Mouse (Mus musculus) midbrain, embryonic 15.5 days (tissue): ENCODE measurements around the gene Htra1. TPM values are rescaled to one million over a fixed set of nuclear protein-coding genes. Genes with fewer than 3 reads are reported as not detected.
A peak's percentile ranks its signal among the peaks of the same experiment; 100 is the strongest.

Source experiments
- ATAC-seq: fragments of 200-750 bp; cut with Nextera tagmentation; replicated peaks from 2 replicates; pipeline ENCODE4 v1.8.0; 2017; ENCODE audit warnings: moderate TSS enrichment
- H3K27ac ChIP-seq: fragments of 300-500 bp; sonication (generic); 2 replicates; pipeline ENCODE4 v1.5.1; 2015; ENCODE audit warnings: mild to moderate bottlenecking, inconsistent platforms
- H3K27me3 ChIP-seq: fragments of 300-500 bp; sonication (generic); replicated peaks from 2 replicates; pipeline ENCODE4 v1.6.1; 2015; ENCODE audit warnings: inconsistent platforms
- H3K36me3 ChIP-seq: fragments of 300-500 bp; sonication (generic); replicated peaks from 2 replicates; pipeline ENCODE4 v1.6.1; 2015; ENCODE audit warnings: inconsistent platforms
- H3K4me1 ChIP-seq: fragments of 300-500 bp; sonication (generic); 2 replicates; pipeline ENCODE4 v1.6.1; 2015; ENCODE audit warnings: inconsistent platforms
- H3K4me2 ChIP-seq: fragments of 300-500 bp; sonication (generic); 2 replicates; pipeline ENCODE4 v1.6.1; 2015; ENCODE audit warnings: inconsistent platforms, mild to moderate bottlenecking, moderate library complexity
- H3K4me3 ChIP-seq: fragments of 300-500 bp; sonication (generic); 2 replicates; pipeline ENCODE4 v1.5.1; 2015; ENCODE audit warnings: mild to moderate bottlenecking, inconsistent platforms
- H3K9ac ChIP-seq: fragments of 300-500 bp; sonication (generic); 2 replicates; pipeline ENCODE4 v1.6.1; 2015; ENCODE audit warnings: mild to moderate bottlenecking, inconsistent platforms
- H3K9me3 ChIP-seq: fragments of 300-500 bp; sonication (generic); 2 replicates; pipeline ENCODE4 v1.6.1; 2016; ENCODE audit warnings: inconsistent platforms
- WGBS: fragments of 180-500 bp; shearing (Covaris S2); methylation state at CpG from one replicate; pipeline ENCODE4 v1.1.7; 2015; ENCODE audit warnings: mixed read lengths; 5-methylcytosine and 5-hydroxymethylcytosine counted together
- polyA plus RNA-seq: library from polyadenylated mRNA; unstranded; fragments of >200 nt; fragmentation: Nextera tagmentation; extraction: Ambion mirVana; gene quantifications from 2 replicates; pipeline ENCODE4 v1.2.1, GENCODE M21; 2015

Gene Htra1
- polyA plus RNA-seq, 1 experiment from 2014 or later, result 15.4 TPM

- no peaks in the 10 kb centered on the region for H3K36me3 ChIP-seq
- no peaks in the 10 kb centered on the region for H3K4me1 ChIP-seq
- WGBS, result 88% methylated on average over 10 of the region's 10 CpGs
- no peak overlapping the region for H3K4me3 ChIP-seq
- no peak overlapping the region for H3K9ac ChIP-seq
- H3K27ac ChIP-seq, result no peak overlapping the region
- H3K9me3 ChIP-seq, result no peaks in the 10 kb centered on the region
- H3K27me3 ChIP-seq, result no peaks in the 10 kb centered on the region
- H3K4me2 ChIP-seq, result no peak overlapping the region
- ATAC-seq, result no peak
Observed at GRCm38 (mm10) chr7:130953376-130953775, 17.5 kb downstream of the Htra1 start.

GRCm38 (mm10) chr7:130954177-130954601 lies 18.3 kb downstream of the Htra1 start:
- Histone ChIP-seq H3K4me1 (no peaks in the 10 kb centered on the region), H3K4me3 (no peak overlapping the region), H3K36me3 (no peaks in the 10 kb centered on the region), H3K4me2 (no peak overlapping the region), H3K9me3 (no peaks in the 10 kb centered on the region), H3K27ac (no peak overlapping the region), H3K27me3 (no peaks in the 10 kb centered on the region), H3K9ac (no peak overlapping the region)
- 89% methylated on average over 10 of the region's 10 CpGs for WGBS
- ATAC-seq, result no peak

GRCm38 (mm10) chr7:130958551-130958950 lies 22.6 kb downstream of the Htra1 start:
- no peak overlapping the region for H3K27ac ChIP-seq
- 77% methylated on average over 7 of the region's 7 CpGs for WGBS
- H3K27me3 ChIP-seq, result no peaks in the 10 kb centered on the region
- no peak overlapping the region for H3K4me3 ChIP-seq
- no peak overlapping the region for H3K9ac ChIP-seq
- H3K9me3 ChIP-seq, result no peaks in the 10 kb centered on the region
- ATAC-seq, result no peak
- no peak overlapping the region for H3K4me2 ChIP-seq
- no peaks in the 10 kb centered on the region for H3K36me3 ChIP-seq
- no peaks in the 10 kb centered on the region for H3K4me1 ChIP-seq

- Histone ChIP-seq H3K4me2 (no peak overlapping the region), H3K4me3 (no peak overlapping the region), H3K4me1 (no peaks in the 10 kb centered on the region), H3K9ac (no peak overlapping the region), H3K27me3 (no peaks in the 10 kb centered on the region), H3K27ac (no peak overlapping the region), H3K9me3 (no peaks in the 10 kb centered on the region), H3K36me3 (no peaks in the 10 kb centered on the region)
- 62% methylated on average over 7 of the region's 7 CpGs for WGBS
- ATAC-seq, result no peak
Observed at GRCm38 (mm10) chr7:130959868-130960267, 24.0 kb downstream of the Htra1 start.

GRCm38 (mm10) chr7:130961429-130961828 lies 25.5 kb downstream of the Htra1 start:
- no peaks in the 10 kb centered on the region for H3K36me3 ChIP-seq
- no peaks in the 10 kb centered on the region for H3K4me1 ChIP-seq
- WGBS, result 90% methylated on average over 6 of the region's 6 CpGs
- no peak overlapping the region for H3K4me2 ChIP-seq
- no peak overlapping the region for H3K4me3 ChIP-seq
- ATAC-seq, result no peak
- H3K27ac ChIP-seq, result no peak overlapping the region
- H3K9me3 ChIP-seq, result no peaks in the 10 kb centered on the region
- no peak overlapping the region for H3K9ac ChIP-seq
- H3K27me3 ChIP-seq, result no peaks in the 10 kb centered on the region

- no peak for ATAC-seq
- no peaks in the 10 kb centered on the region for H3K9me3 ChIP-seq
- H3K4me3 ChIP-seq, result no peak overlapping the region
- no peak overlapping the region for H3K4me2 ChIP-seq
- no peaks in the 10 kb centered on the region; the same call in 1 of the 2 replicates for H3K4me1 ChIP-seq
- no peak overlapping the region for H3K27ac ChIP-seq
- H3K36me3 ChIP-seq, result no peaks in the 10 kb centered on the region
- WGBS, result 61% methylated on average over 5 of the region's 5 CpGs
- no peaks in the 10 kb centered on the region for H3K27me3 ChIP-seq
- H3K9ac ChIP-seq, result no peak overlapping the region
Observed at GRCm38 (mm10) chr7:130964686-130965085, 28.8 kb downstream of the Htra1 start.

GRCm38 (mm10) chr7:130965396-130965795 lies 29.5 kb downstream of the Htra1 start:
- Histone ChIP-seq H3K36me3 (no peaks in the 10 kb centered on the region), H3K9me3 (no peaks in the 10 kb centered on the region), H3K9ac (no peak overlapping the region), H3K27me3 (no peaks in the 10 kb centered on the region), H3K4me1 (no peaks in the 10 kb centered on the region; the same call in 1 of the 2 replicates), H3K4me2 (no peak overlapping the region), H3K27ac (peak overlapping the region; percentile 65; the same call in 1 of the 2 replicates), H3K4me3 (no peak overlapping the region)
- ATAC-seq, result no peak
- WGBS, result 94% methylated on average over 4 of the region's 4 CpGs

- 44% methylated on average over 4 of the region's 4 CpGs for WGBS
- H3K27ac ChIP-seq, result peak overlapping the region; percentile 65
- 0 out of 2 replicates have a peak, but pooled peaks have one; percentile 20 for ATAC-seq
Observed at GRCm38 (mm10) chr7:130965909-130966365, 30.0 kb downstream of the Htra1 start.

GRCm38 (mm10) chr7:130966451-130966850 lies 30.5 kb downstream of the Htra1 start:
- ATAC-seq, result no peak
- Histone ChIP-seq H3K4me2 (no peak overlapping the region), H3K4me3 (no peak overlapping the region), H3K27ac (no peak overlapping the region), H3K36me3 (no peaks in the 10 kb centered on the region), H3K4me1 (no peaks in the 10 kb centered on the region; the same call in 1 of the 2 replicates), H3K9ac (no peak overlapping the region), H3K9me3 (no peaks in the 10 kb centered on the region), H3K27me3 (no peaks in the 10 kb centered on the region)
- WGBS, result 78% methylated on average over 5 of the region's 5 CpGs

More at GRCm38 (mm10) chr7:130965909-130966365, 30.0 kb downstream of the Htra1 start:
- Histone ChIP-seq H3K27me3 (no peaks in the 10 kb centered on the region), H3K4me2 (no peak overlapping the region), H3K9me3 (no peaks in the 10 kb centered on the region), H3K36me3 (no peaks in the 10 kb centered on the region), H3K4me1 (no peaks in the 10 kb centered on the region; the same call in 1 of the 2 replicates), H3K4me3 (no peak overlapping the region), H3K9ac (no peak overlapping the region)

- Histone ChIP-seq H3K27me3 (no peaks in the 10 kb centered on the region), H3K4me3 (no peak overlapping the region), H3K4me1 (no peaks in the 10 kb centered on the region; the same call in 1 of the 2 replicates), H3K36me3 (no peaks in the 10 kb centered on the region), H3K27ac (no peak overlapping the region), H3K9ac (no peak overlapping the region), H3K9me3 (no peaks in the 10 kb centered on the region), H3K4me2 (no peak overlapping the region)
- no peak for ATAC-seq
- 70% methylated on average over 6 of the region's 6 CpGs for WGBS
Observed at GRCm38 (mm10) chr7:130966876-130967275, 31.0 kb downstream of the Htra1 start.

GRCm38 (mm10) chr7:130967901-130968300 lies 32.0 kb downstream of the Htra1 start:
- no peak overlapping the region for H3K4me2 ChIP-seq
- 93% methylated on average over 6 of the region's 6 CpGs for WGBS
- H3K4me1 ChIP-seq, result no peaks in the 10 kb centered on the region; the same call in 1 of the 2 replicates
- no peaks in the 10 kb centered on the region for H3K9me3 ChIP-seq
- no peak for ATAC-seq
- H3K36me3 ChIP-seq, result no peaks in the 10 kb centered on the region
- H3K9ac ChIP-seq, result no peak overlapping the region
- no peaks in the 10 kb centered on the region for H3K27me3 ChIP-seq
- no peak overlapping the region for H3K4me3 ChIP-seq
- no peak overlapping the region for H3K27ac ChIP-seq

GRCm38 (mm10) chr7:130968537-130968936 lies 32.6 kb downstream of the Htra1 start:
- H3K4me1 ChIP-seq, result no peaks in the 10 kb centered on the region; the same call in 1 of the 2 replicates
- no peaks in the 10 kb centered on the region for H3K36me3 ChIP-seq
- WGBS, result 77% methylated on average over 7 of the region's 7 CpGs
- H3K27ac ChIP-seq, result no peak overlapping the region
- no peak overlapping the region for H3K4me2 ChIP-seq
- H3K9ac ChIP-seq, result no peak overlapping the region
- H3K9me3 ChIP-seq, result no peaks in the 10 kb centered on the region
- H3K4me3 ChIP-seq, result no peak overlapping the region
- ATAC-seq, result no peak
- no peaks in the 10 kb centered on the region for H3K27me3 ChIP-seq

GRCm38 (mm10) chr7:130969076-130969475 lies 33.2 kb downstream of the Htra1 start:
- Histone ChIP-seq H3K4me2 (no peak overlapping the region), H3K9ac (no peak overlapping the region), H3K4me1 (no peaks in the 10 kb centered on the region; the same call in 1 of the 2 replicates), H3K4me3 (no peak overlapping the region), H3K9me3 (no peaks in the 10 kb centered on the region), H3K27me3 (no peaks in the 10 kb centered on the region), H3K36me3 (no peaks in the 10 kb centered on the region), H3K27ac (no peak overlapping the region)
- no peak for ATAC-seq
- WGBS, result 82% methylated on average over 5 of the region's 5 CpGs
